Mouse (Mus musculus) stomach, postnatal 0 days (tissue): ENCODE results near the gene Clcn7.

Experiments
- CTCF ChIP-seq: IDR thresholded peaks from 2 replicates; pipeline ENCODE4 v1.5.1; 2016; ENCODE audit warnings: antibody characterized with exemption, low read depth, mild to moderate bottlenecking, moderate library complexity
- EP300 ChIP-seq: optimal IDR thresholded peaks from 2 replicates; pipeline ENCODE3; 2016; ENCODE audit warnings: antibody characterized with exemption

DNA sequence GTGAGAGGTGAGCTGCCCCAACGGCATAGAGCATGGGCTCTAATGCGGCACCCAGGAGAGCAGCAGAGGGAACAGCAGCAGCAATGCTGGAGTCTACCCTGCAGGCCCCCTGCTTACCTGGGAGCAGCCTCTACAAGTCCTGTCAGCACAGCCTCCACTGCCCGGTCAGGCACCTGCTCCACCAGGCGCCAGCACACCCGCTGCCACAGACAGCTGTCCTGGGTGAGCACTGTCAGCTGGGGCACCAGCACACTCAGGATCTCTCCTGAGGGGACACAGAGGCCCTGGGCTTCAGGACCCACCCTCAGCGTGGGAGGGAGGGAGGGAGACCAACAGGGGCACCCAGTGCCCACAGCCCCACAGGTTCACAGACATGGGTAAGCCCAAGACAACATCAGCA is 22.6 kb upstream of the Clcn7 start:
- TF ChIP-seq CTCF (no peak), EP300 (no peak)
